Mouse (Mus musculus) thymus, postnatal 10 days (tissue): ENCODE measurements around the gene Hipk2.
"Not testable (repeated sequence)": the region's sequence is repeated elsewhere in the genome, so short reads cannot be mapped to it uniquely, and the experiment has no call there.

Source experiments
- DNase-seq, 2 experiments: peaks; one replicate each; pipeline ENCODE4 v3.0.0; 2021; ENCODE audit warnings: low spot score in 2 of 2

Gene Hipk2

DNA sequence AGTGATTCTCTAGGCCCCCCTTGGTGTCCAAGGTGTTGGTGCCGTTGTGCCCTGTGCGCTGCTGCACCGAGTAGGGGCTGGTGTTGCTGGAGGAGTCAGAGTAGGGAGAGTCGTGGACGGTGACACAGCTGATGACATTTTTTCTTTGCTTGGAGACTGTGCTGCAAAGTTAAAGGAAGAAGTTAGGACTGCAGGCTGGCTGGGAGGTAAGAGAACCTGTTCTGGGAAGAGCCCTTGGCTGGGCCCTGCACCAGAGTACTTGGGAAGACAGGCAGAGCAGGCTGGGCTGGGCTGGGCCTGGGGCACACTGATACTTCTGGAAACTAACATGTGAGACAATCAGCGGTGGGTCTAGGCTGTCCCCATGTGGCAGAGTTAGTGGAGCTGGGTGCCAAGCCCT is 172.4 kb downstream of the Hipk2 start:
- no peak for DNase-seq

- no peak for DNase-seq
Measured at GRCm38 (mm10) chr6:38702810-38703399, 173.1 kb downstream of the Hipk2 start.

DNA sequence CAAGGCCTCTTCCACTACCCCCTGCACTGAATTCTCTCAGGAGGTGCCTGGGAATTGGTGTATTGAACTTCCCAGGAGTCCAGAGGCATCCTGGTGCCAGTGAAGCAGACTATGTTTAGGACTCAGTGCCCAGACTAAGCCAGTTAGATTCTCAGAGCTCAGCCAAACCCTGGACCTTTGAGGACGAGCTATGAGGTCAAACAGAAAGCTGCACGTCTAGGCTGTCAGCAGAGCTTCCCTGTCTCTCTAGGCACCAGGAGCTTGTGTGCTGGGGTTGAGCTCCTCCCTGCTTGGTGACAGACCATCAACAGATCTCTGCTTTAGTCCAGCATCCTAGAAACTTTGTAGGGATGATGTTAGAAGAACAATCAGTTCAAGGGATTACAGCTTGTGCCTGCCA is 174.5 kb downstream of the Hipk2 start:
- DNase-seq, result no peak

DNA sequence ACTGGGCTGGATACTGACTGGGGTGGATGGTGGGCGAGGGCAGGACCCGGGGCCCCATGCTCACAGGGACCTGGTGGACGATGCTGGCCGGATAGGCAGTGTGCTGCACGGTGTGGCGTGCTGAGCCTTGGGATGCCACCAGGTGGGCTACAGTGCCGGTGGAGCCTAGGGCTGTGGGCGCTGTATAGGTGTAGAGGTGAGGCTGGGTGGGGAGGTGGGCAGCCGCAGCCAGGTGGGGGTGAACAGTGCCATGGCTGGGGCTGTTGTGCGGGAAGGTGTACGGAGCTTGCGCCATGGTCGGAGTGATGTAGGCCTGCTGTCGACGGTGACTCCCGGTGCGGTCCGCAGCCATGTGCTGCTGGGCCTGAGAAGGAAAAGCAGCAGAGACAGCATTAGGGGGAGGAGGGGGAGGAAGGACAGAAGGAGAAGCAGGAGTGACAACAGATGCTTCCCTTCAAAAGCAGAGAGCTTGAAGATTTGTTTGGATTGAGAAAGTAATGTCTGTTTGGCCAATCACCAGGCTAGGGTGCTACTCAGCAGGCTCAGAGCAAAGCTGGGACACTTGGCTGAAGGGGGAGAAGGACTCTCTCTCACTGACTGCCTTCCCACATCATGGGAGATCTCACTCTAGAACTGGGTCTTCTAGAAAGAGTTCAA is 177.6 kb downstream of the Hipk2 start:
- DNase-seq, result no peak

GRCm38 (mm10) chr6:38696570-38696969 is 179.4 kb downstream of the Hipk2 start:
- DNase-seq, result no peak

DNA sequence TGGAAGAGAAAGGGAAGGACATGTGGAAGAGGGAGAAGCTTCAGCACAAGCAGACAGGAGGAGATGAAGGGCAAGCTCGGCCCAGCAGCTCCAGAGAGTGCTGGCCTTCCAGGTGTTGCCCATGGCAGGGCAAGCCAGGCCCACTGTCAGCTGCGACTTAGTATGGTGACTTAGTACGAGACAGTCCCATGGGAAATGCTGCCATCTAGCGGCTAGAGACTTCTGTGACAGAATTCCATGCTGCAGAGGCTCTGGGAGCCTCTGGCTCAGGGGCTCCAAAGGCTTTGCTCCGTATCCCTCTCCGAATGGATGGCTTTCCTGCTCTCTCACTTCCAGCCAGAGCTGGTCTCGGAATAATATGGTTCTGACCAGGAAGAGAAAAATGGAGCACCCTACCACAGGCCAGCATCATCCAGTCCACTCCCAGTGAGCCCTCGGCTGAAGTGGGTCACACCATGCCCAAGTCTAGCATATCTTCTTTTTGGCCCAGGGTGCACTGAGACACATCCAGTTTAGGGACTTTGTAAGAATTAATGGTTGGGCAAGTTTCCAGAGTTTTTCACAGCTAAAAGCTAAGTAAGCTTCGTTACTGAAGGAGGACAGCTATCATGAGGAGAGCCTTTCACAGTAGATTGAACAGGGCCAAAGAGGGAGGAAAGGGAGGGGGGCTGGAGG is 180.4 kb downstream of the Hipk2 start:
- DNase-seq, result peak; percentile 12 to 66

- DNase-seq, result no peak
Measured at GRCm38 (mm10) chr6:38692556-38692955, 183.4 kb downstream of the Hipk2 start.

DNA sequence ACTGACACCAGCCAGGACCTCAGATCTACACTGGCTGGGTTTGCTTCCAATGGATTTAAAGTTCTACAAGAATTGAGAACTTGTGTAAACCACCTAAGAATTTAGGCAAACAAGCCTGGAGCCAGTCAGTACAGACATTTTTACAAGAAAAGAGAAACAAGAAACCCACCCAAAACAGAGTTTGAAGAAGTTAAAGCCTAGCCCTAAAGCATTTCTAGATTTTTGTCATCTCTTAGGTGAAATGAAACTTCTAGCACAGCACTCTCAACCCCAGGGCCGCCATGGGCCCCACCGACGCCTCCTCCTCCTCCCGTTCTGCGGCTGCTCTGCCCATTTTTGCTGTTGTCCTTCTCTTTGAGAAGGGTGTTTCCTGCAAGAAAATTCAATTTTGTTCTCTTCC is 184.9 kb downstream of the Hipk2 start:
- DNase-seq, result no peak

- DNase-seq, result no peak
Measured at GRCm38 (mm10) chr6:38690615-38691014, 185.3 kb downstream of the Hipk2 start.

GRCm38 (mm10) chr6:38688841-38689240 is 187.1 kb downstream of the Hipk2 start:
- no peak for DNase-seq

GRCm38 (mm10) chr6:38687216-38687615 is 188.7 kb downstream of the Hipk2 start:
- DNase-seq, result peak in 1 of 2 experiments; percentile 24

DNA sequence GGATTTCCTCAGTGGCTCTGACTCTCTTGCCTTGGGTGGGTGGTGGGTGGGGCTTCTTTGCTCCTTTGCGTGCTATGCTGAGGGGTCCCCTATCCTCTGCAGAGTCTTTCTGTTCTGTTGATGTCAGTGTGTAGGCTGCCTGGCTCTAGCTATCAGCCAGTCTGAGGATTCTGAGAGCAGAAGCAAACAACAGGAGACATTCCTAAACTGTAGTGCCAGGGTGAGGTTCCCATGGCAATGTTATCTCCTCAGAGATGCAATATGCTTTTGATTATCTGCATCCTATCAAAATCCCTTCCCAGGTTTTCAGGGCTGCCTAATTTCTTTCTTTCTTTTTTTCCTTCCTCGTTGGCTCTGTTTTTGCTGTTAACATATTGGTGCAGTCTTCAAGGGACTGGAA is 193.4 kb downstream of the Hipk2 start:
- DNase-seq, result no peak

DNA sequence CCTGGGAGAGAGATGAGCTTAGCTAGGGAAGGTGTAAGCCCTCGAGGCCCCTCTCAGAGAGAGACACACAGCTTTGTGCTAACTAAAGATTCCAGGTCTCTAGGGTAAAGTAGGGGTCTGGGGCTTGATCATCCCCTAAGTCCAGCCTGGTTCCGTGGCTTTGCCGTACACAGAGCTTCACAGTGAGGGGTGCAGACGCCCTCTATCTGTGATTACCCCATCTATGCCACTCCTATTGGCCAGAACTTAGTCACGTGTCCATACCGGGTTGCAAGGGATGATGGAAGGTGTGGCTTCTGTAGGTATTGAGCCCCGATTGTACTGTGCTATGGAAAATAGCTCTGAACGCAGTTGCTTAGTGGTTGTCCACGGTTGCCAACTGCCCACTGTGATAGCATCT is 198.3 kb downstream of the Hipk2 start:
- DNase-seq, result no peak

GRCm38 (mm10) chr6:38676723-38677122 is 199.2 kb downstream of the Hipk2 start:
- DNase-seq, result no peak

DNA sequence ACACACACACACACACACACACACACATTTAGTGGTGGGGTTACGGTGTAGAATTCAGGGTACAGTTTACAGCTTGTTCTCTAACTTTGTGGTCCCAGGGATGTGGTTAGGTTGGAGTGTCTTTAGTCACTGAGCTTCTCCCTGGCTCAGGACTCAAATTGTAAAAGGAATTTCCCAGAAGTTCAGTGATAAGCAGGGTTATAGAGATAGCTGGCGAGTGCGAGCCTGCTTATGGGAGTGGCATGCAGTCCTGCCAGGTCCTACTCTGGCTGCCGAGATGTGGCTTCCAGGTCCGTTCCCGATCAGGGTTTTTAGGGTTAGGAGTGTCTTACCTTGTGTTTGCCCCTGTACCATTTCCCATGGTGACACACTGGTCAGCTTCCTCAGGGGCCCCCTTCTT is 199.7 kb downstream of the Hipk2 start:
- DNase-seq, result no peak

- no peak for DNase-seq
Measured at GRCm38 (mm10) chr6:38672011-38672410, 204.0 kb downstream of the Hipk2 start.

DNA sequence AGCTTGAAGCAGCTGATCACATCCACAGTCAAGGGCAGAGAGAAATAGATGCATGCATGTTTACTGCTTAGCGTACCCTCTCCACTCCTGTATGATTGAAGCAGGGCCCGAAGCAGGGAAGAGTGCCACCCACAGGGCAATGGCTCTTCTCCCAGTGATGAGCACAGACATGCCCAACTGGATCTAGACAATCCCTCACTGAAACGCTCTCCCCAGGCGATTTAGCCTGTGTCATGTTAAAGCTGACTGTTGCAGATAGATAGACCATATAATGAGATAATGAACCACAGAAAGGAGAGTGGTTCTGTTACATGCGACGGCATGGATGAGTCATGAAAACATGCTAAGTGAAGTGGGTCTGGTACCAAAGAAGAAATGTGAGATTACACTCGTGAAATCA is 204.7 kb downstream of the Hipk2 start:
- DNase-seq, result no peak

GRCm38 (mm10) chr6:38670488-38670887 is 205.5 kb downstream of the Hipk2 start:
- not testable (repeated sequence) for DNase-seq

DNA sequence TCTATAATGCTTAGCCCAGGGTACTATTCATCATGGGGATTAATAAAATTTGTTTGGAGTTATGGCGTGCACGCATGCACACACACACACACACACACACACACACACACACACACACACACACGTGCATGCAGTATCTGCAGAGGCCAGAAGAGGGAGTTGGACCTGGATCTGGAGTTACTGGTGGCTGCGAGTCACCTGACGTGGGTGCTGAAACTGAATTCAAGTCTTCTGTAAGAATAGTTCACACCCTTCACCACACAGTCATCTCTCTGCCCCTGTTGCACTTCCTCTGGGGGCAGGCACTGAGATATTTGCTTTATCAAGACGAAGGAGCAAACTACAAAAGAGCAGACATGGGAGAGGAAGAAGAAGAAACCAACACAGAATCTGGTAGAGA is 206.4 kb downstream of the Hipk2 start:
- no peak for DNase-seq

GRCm38 (mm10) chr6:38662714-38663615 is 213.0 kb downstream of the Hipk2 start, which contains the start of gene Clec2l:
TSS of gene Clec2l (plus strand) at chr6:38663069.
- no peak for DNase-seq

GRCm38 (mm10) chr6:38661626-38662025 is 214.3 kb downstream of the Hipk2 start:
- DNase-seq, result no peak
